Mouse (Mus musculus): ENCODE measurements around the gene Abhd10.
A peak's percentile ranks its signal among the peaks of the same experiment; 100 is the strongest.

Gene Abhd10

GRCm38 (mm10) chr16:45729163-45729562, 13.6 kb downstream of the Abhd10 start:
- DNase-seq (ENCODE audit: extremely low spot score, low read depth, low spot score): no peak

DNA sequence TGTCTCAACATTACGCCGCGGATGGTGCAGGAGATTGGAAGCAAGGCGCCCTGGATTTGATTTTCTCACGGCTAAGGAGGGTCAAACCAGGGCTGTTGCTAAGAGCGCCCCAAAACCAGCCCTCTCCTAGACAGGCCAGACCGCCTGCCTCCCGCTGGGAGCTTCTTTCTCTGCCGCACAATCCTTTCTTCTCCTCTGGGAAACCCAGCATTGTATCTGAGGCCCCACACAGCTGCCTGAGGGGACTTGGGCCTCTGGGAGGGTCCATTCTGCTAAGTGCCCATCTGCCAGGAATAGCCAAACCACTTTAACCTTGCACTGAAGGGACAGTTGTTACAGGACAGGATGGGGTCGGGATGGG, 18.0 kb downstream of the Abhd10 start:
- no peak for DNase-seq (ENCODE audit: extremely low spot score, low read depth, low spot score)

- no peak for DNase-seq (ENCODE audit: extremely low spot score, low read depth, low spot score)
These were observed 18.6 kb downstream of the Abhd10 start, which contains the start of gene Tagln3 for GRCm38 (mm10) chr16:45724061-45724741. Gene Tagln3 (minus strand): TSS chr16:45724608.

DNA sequence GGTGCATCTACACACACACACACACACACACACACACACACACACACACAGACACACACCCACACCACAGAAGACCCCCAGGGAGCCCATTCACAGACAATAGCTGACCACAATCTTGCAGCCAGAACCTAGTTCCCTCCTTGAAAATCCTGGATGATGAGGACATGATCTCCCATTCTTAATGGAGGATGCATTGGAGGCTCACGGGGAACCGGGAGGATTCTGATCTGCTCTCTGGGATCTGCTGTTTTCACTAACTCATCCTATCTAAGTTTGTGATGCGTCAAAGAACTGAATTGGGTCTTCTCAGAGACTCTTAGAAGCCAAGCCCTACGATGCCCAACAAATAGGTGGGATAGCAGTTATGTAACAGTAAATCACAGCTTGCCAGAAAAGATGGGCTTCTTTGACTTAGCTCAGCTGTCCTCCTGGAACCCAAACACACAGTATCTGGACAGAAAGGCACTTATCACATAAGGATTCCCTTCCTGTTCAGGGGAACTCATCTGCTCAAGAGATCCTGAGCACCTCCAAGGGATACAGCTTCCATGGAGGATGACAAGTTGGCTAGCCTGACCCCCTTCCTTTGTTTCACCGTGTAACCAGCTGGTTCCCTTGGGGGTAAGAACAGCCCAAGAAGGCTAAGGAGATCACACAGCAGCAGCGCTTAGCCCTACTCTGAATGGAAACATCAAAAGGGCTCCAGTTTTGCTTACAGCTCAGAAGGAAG, 19.4 kb downstream of the Abhd10 start:
- no peak for DNase-seq (ENCODE audit: extremely low spot score, low read depth, low spot score)

- DNase-seq (ENCODE audit: extremely low spot score, low read depth, low spot score): no peak
These were observed 20.2 kb downstream of the Abhd10 start for GRCm38 (mm10) chr16:45722460-45722951.

GRCm38 (mm10) chr16:45720022-45720630, 22.6 kb downstream of the Abhd10 start:
- DNase-seq (ENCODE audit: extremely low spot score, low read depth, low spot score): no peak

GRCm38 (mm10) chr16:45718296-45718695, 24.5 kb downstream of the Abhd10 start:
- DNase-seq (ENCODE audit: extremely low spot score, low read depth, low spot score): no peak

GRCm38 (mm10) chr16:45714489-45715150, 28.1 kb downstream of the Abhd10 start:
- no peak for DNase-seq (ENCODE audit: extremely low spot score, low read depth, low spot score)

- no peak for DNase-seq (ENCODE audit: extremely low spot score, low read depth, low spot score)
These were observed 28.9 kb downstream of the Abhd10 start for GRCm38 (mm10) chr16:45713878-45714277.

DNA sequence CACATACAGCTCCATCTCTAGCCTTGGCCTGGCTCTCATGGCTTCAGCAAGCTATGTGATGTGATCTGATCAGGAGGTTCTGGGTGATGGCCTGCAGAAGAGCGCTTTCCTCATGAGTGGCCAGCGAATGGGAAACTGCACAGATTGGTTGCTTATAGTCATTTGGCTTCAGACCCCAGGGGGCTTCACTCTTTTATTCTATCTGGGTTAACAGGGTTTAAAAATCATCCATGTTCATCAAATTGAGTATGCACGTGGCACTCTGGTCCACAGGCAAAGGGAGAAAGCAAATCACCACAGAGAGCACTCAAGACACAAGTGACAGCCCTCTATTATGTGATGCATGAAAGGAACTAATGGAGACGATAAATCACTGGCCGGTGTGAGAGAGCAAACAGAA, 29.5 kb downstream of the Abhd10 start:
- DNase-seq (ENCODE audit: extremely low spot score, low read depth, low spot score): no peak

DNA sequence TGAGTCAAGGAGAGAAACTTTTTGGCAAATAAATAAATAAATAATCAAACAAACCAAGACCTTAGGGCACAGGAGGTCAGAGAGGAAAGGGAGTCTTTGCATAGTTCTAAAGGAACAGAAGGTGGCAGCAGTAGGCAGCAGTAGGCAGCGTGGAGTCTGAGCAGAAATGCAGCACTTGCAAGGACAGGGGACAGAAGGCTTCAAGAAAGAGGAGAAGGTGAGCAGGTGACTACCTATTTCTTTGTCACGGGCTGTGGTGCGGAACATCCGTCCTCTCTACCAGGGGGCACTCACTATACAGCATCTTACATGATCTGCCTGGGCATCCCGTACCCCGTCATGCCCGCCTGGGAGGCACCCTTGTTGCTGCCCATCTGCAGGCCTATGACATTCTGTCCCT, 31.5 kb downstream of the Abhd10 start:
- DNase-seq (ENCODE audit: extremely low spot score, low read depth, low spot score): no peak

DNA sequence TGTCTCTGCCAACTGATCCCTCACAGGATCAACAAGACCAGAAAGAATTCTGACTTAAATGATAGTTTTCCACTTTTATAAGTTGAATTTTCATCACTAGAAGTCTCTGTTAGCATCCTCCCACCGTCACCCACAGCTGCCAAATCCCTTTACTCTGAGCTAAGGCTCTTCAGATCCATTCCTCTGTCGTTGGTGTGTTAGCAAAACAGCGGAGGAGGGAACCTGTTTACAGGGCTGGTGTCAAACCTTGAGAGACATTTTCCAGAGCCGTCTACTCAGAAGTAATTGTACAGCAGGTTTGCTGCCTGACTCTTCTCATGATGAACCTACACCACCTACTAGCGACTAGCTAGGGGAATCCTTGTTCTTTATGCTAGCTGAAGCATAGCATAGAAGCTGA, 43.5 kb downstream of the Abhd10 start:
- DNase-seq (ENCODE audit: extremely low spot score, low read depth, low spot score): no peak

- no peak for DNase-seq (ENCODE audit: extremely low spot score, low read depth, low spot score)
These were observed 44.8 kb downstream of the Abhd10 start for GRCm38 (mm10) chr16:45697996-45698395.

DNA sequence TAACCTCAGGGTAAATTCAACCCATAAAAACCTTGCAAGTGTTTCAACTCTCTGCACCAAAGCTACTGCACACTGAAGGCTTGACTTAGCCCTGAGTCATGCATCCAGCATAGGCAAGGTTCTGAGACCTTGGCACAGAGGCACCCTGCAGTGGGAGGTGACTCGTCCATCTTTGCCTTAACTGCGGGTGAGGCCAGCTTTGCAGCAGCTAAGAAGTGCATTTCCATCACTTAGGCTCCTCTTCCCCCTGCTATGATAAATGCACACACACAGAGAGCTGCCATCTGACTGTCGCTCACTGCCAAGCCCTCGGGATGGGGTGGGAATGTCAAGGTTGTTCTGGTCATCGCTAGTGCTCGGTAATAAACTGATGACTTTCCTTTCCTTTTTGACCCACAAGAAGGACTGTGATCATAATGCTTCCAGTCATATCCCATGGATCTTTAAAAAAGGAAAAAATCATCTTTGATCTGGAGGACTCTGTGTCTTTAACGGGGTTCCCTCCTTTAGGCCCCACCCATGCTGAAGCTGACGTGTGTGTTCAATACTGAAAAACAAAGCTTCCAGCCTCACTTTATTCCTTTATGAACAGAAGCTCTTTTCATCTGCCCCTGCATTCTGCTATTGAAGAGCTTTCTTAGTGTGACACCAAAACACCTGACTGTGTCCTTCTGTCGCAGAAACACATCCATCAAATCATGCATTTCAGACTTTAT, 47.2 kb downstream of the Abhd10 start:
- DNase-seq (ENCODE audit: extremely low spot score, low read depth, low spot score): no peak

DNA sequence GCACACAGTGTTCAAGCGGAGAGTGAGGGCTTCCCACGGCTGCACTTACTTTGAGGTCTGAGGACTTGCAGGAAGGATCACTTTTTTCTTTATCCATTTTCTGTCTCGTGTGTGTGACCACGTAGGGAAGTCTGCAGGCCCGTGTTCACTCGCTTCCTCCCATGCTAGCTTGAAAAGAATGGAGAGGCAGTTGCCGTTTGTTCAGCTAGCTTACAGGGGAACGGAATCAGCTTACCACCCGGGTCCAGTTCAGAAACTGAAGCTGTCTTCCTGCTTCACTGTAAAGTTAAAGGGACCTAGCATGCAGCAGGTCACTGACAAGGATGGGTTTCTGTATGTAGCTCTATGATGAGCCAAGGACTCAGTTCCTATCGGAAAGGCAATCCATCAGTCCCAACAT, 49.2 kb downstream of the Abhd10 start, which contains the start of gene Tmprss7:
Tmprss7 (minus strand) TSS at position 101 of the 400 bp plus-strand sequence.
- no peak for DNase-seq (ENCODE audit: extremely low spot score, low read depth, low spot score)

DNA sequence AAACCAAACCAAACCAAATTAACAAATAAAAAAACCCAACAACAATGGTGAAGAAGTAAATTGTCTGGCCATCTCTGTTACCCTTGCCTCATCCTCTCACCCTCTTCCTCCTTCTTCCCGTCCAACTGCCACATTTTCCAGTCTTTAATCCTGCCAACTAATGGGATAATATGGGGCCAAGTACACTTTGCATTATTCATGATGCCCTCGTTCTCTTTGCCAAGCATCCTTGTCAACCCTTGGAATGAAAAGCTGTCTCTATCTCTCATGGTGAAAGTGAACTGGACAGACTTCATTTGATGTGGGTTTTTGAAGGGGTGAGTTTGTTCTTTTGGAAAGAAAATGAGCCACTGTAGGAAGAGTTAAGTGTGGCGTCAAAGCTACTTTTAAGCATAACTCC, 49.9 kb downstream of the Abhd10 start:
- DNase-seq (ENCODE audit: extremely low spot score, low read depth, low spot score): no peak

DNA sequence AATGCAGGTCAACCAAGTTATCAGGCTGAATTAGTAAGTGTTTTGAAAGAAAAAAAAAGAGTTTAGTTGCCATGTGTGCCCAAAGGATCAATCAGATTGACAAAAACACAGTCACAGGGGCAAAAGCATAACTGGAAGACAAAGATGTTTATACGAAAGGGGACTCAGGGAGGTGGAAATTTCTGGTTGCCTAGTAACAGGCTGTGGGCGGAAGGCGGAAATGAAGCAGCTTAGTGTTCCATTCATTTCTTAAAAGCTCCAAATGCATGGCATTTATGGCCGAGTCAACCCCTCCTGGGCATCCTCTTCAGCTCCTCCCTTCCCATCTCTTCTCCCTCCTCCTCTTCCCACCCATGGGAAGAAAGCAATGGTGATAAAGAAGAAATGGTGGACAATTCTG, 52.6 kb downstream of the Abhd10 start:
- no peak for DNase-seq (ENCODE audit: extremely low spot score, low read depth, low spot score)

- no peak for DNase-seq (ENCODE audit: extremely low spot score, low read depth, low spot score)
These were observed 55.9 kb downstream of the Abhd10 start for GRCm38 (mm10) chr16:45686833-45687232.

DNA sequence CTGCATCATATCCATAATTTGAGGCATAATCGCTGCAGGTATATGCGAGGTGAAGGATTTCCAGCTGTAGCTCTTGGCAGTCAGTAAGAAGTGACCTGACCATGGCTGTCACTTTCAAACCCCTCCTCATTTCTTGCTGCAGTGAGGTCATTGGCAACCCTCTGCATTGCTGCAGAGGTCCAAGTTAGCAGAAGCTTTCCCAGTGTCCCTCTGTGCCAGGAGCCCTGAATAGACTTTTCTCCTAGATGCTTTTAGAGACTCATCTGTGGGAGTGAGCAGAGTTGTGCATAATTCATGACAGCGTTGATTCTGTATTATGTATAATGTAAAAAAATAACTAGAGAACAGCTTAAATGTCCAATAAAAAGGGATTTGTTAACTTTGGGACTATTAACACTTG, 57.5 kb downstream of the Abhd10 start:
- no peak for DNase-seq (ENCODE audit: extremely low spot score, low read depth, low spot score)

DNA sequence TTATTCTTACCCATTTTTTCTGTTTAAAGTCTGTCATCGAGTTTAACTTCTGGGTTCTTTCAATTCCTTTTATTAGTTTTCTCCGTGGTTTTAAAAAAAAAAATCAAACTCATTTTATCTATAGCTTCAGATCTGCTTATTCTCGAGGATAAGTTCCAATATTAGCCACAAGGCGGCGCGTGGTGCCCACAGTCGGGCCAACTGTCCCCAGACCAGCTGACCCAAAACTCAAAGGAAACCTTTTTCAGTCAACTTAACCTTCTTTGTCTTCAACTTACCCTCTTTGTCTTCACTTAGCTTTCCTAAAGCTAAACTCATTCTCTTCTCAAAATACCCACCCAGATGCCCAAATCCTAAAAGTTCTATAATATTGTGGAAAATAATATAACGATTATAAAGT, 57.9 kb downstream of the Abhd10 start:
- peak; percentile 22 for DNase-seq (ENCODE audit: extremely low spot score, low read depth, low spot score)
